Mouse (Mus musculus) stomach, postnatal 0 days (tissue): ENCODE measurements around the gene Cd3eap.

ENCODE experiments used
- CTCF ChIP-seq: IDR thresholded peaks from 2 replicates; pipeline ENCODE4 v1.5.1; 2016; ENCODE audit warnings: antibody characterized with exemption, low read depth, mild to moderate bottlenecking, moderate library complexity
- EP300 ChIP-seq: optimal IDR thresholded peaks from 2 replicates; pipeline ENCODE3; 2016; ENCODE audit warnings: antibody characterized with exemption

DNA sequence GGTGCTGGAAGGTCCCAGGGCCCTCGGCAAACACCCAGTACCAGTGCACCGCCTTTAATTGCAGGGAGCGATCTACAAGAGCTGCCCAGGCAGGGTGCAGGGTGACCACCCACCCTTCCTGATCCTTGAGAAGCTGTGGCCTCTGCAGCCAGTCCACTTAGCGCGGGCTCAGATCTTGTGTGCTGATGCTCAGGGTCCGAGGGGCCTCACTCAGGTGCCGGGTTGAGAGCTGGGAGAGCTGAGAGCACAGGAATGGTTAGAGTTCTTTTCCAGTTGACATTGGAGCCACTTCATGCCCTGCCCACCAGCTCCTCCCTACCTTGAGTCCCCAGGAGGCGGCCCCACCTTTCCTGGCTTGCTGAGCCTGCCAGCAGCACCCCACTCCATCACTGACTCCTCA lies 35.2 kb upstream of the Cd3eap start:
- TF ChIP-seq CTCF: no peak
- no peak for TF ChIP-seq EP300
